Mouse (Mus musculus) hindbrain, embryonic 10.5 days (tissue): ENCODE data around the gene Rab27a. TPM values are rescaled to one million over a fixed set of nuclear protein-coding genes. Genes with fewer than 3 reads are reported as not detected.

Source experiments
- DNase-seq: peaks from one replicate; pipeline ENCODE4 v3.0.0-alpha.2; 2017; ENCODE audit warnings: low spot score
- H3K27ac ChIP-seq: fragments of 300-500 bp; sonication (generic); 2 replicates; pipeline ENCODE4 v1.5.1; 2016; ENCODE audit warnings: mild to moderate bottlenecking, moderate library complexity
- H3K27me3 ChIP-seq: fragments of 300-500 bp; sonication (generic); 2 replicates; pipeline ENCODE4 v1.6.1; 2016; ENCODE audit warnings: mild to moderate bottlenecking; ENCODE audit not compliant: poor library complexity, insufficient read depth, severe bottlenecking
- H3K36me3 ChIP-seq: fragments of 300-500 bp; sonication (generic); 2 replicates; pipeline ENCODE4 v1.6.1; 2016; ENCODE audit warnings: mild to moderate bottlenecking, moderate library complexity
- H3K4me1 ChIP-seq: fragments of 300-500 bp; sonication (generic); replicated peaks from 2 replicates; pipeline ENCODE4 v1.6.1; 2016; ENCODE audit warnings: mild to moderate bottlenecking
- H3K4me3 ChIP-seq: fragments of 300-500 bp; sonication (generic); 2 replicates; pipeline ENCODE4 v1.5.1; 2016; ENCODE audit warnings: mild to moderate bottlenecking, moderate library complexity
- H3K9me3 ChIP-seq: fragments of 300-500 bp; sonication (generic); 2 replicates; pipeline ENCODE4 v1.6.1; 2016; ENCODE audit warnings: mild to moderate bottlenecking, moderate library complexity
- WGBS: fragments of 180-500 bp; shearing (Covaris S2); methylation state at CpG from one replicate; pipeline ENCODE4 v1.1.7; 2016; 5-methylcytosine and 5-hydroxymethylcytosine counted together
- polyA plus RNA-seq: library from polyadenylated mRNA; unstranded; fragments of >200 nt; fragmentation: Nextera tagmentation; extraction: Ambion mirVana; gene quantifications from 2 replicates; pipeline ENCODE4 v1.2.1, GENCODE M21; 2016

Gene Rab27a
- polyA plus RNA-seq, 1 experiment from 2014 or later, result 1.5 TPM

- Histone ChIP-seq H3K4me3 (no peak overlapping the region), H3K4me1 (peaks cover under 1% of the 10 kb centered on the region; the same call in 1 of the 2 replicates), H3K27ac (no peak overlapping the region), H3K27me3 (no peaks in the 10 kb centered on the region), H3K9me3 (no peaks in the 10 kb centered on the region), H3K36me3 (peaks cover 68% of the 10 kb centered on the region)
- WGBS, result 92% methylated on average over 5 of the region's 5 CpGs
- DNase-seq, result no peak
Measured at GRCm38 (mm10) chr9:73020566-73021097, 24.0 kb upstream of the Rab27a start.

GRCm38 (mm10) chr9:73025818-73026636 lies 18.6 kb upstream of the Rab27a start:
- Histone ChIP-seq H3K27me3 (no peaks in the 10 kb centered on the region), H3K9me3 (no peaks in the 10 kb centered on the region), H3K36me3 (peaks cover 50% of the 10 kb centered on the region), H3K4me3 (peak overlapping the region; percentile 26), H3K27ac (peak overlapping the region; percentile 62), H3K4me1 (peaks cover 10% of the 10 kb centered on the region)
- DNase-seq, result peak; percentile 32
- 18% methylated on average over 17 of the region's 17 CpGs for WGBS

GRCm38 (mm10) chr9:73030443-73030842 lies 14.2 kb upstream of the Rab27a start:
- 95% methylated on average over 1 of the region's 1 CpGs for WGBS
- Histone ChIP-seq H3K9me3 (no peaks in the 10 kb centered on the region), H3K4me1 (peaks cover 10% of the 10 kb centered on the region), H3K36me3 (peaks cover 73% of the 10 kb centered on the region), H3K27me3 (no peaks in the 10 kb centered on the region), H3K27ac (no peak overlapping the region), H3K4me3 (no peak overlapping the region)
- no peak for DNase-seq

GRCm38 (mm10) chr9:73031421-73031820 lies 13.2 kb upstream of the Rab27a start:
- Histone ChIP-seq H3K27me3 (no peaks in the 10 kb centered on the region), H3K4me3 (no peak overlapping the region), H3K4me1 (peaks cover 2% of the 10 kb centered on the region), H3K36me3 (peaks cover 80% of the 10 kb centered on the region), H3K27ac (no peak overlapping the region), H3K9me3 (no peaks in the 10 kb centered on the region)
- WGBS, result 68% methylated on average over 4 of the region's 4 CpGs
- no peak for DNase-seq

- peaks cover 71% of the 10 kb centered on the region for H3K36me3 ChIP-seq
- H3K4me3 ChIP-seq, result no peak overlapping the region
- no peak overlapping the region for H3K27ac ChIP-seq
- 96% methylated on average over 1 of the region's 1 CpGs for WGBS
- H3K4me1 ChIP-seq, result no peaks in the 10 kb centered on the region
- DNase-seq, result no peak
- no peaks in the 10 kb centered on the region for H3K9me3 ChIP-seq
- no peaks in the 10 kb centered on the region for H3K27me3 ChIP-seq
Measured at GRCm38 (mm10) chr9:73033406-73033805, 11.2 kb upstream of the Rab27a start.

- WGBS, result under 1% methylated on average over 49 of the region's 49 CpGs
Measured at GRCm38 (mm10) chr9:73039222-73039945, 5.3 kb upstream of the Rab27a start.

GRCm38 (mm10) chr9:73040080-73040479 lies 4.6 kb upstream of the Rab27a start, which contains the start of gene Pigb:
TSS of gene Pigb (minus strand) at chr9:73040378.
- no peak for DNase-seq
- 37% methylated on average over 6 of the region's 6 CpGs for whole genome bisulfite sequencing
- no peaks in the 10 kb centered on the region for H3K9me3 ChIP-seq
- H3K27ac ChIP-seq, result peak within 1 kb of the TSS; percentile 92
- H3K4me1 ChIP-seq, result peaks cover 24% of the 10 kb centered on the region
- peak within 1 kb of the TSS; percentile 86 for H3K4me3 ChIP-seq
- H3K36me3 ChIP-seq, result peaks cover 9% of the 10 kb centered on the region; the same call in 1 of the 2 replicates
- peaks cover 7% of the 10 kb centered on the region for H3K27me3 ChIP-seq

More at GRCm38 (mm10) chr9:73039222-73039945, 5.3 kb upstream of the Rab27a start:
- H3K27ac ChIP-seq, result peak overlapping the region; percentile 92
- peak overlapping the region; percentile 86 for H3K4me3 ChIP-seq
- no peaks in the 10 kb centered on the region for H3K9me3 ChIP-seq
- no peaks in the 10 kb centered on the region for H3K27me3 ChIP-seq
- H3K36me3 ChIP-seq, result peaks cover 16% of the 10 kb centered on the region
- DNase-seq, result peak; percentile 93
- peaks cover 17% of the 10 kb centered on the region for H3K4me1 ChIP-seq

- peaks cover 16% of the 10 kb centered on the region for H3K27me3 ChIP-seq
- DNase-seq, result peak; percentile 21
- H3K4me3 ChIP-seq, result peak overlapping the region; percentile 59
- H3K9me3 ChIP-seq, result no peaks in the 10 kb centered on the region
- WGBS, result 14% methylated on average over 7 of the region's 7 CpGs
- H3K27ac ChIP-seq, result peak overlapping the region; percentile 57
- H3K4me1 ChIP-seq, result peaks cover 27% of the 10 kb centered on the region
- H3K36me3 ChIP-seq, result no peaks in the 10 kb centered on the region
Measured at GRCm38 (mm10) chr9:73045204-73045603, 550 bp downstream of the Rab27a start.

- Histone ChIP-seq H3K36me3 (no peaks in the 10 kb centered on the region), H3K27me3 (peaks cover 16% of the 10 kb centered on the region), H3K9me3 (no peaks in the 10 kb centered on the region), H3K4me1 (peaks cover 24% of the 10 kb centered on the region), H3K4me3 (peak overlapping the region; percentile 59; the same call in 1 of the 2 replicates), H3K27ac (no peak overlapping the region)
- DNase-seq, result no peak
- 71% methylated on average over 10 of the region's 10 CpGs for whole genome bisulfite sequencing
Measured at GRCm38 (mm10) chr9:73045711-73046110, 1.1 kb downstream of the Rab27a start.

- WGBS, result 88% methylated on average over 2 of the region's 2 CpGs
- Histone ChIP-seq H3K36me3 (no peaks in the 10 kb centered on the region), H3K27me3 (peaks cover 16% of the 10 kb centered on the region), H3K4me1 (peaks cover 27% of the 10 kb centered on the region), H3K27ac (no peak overlapping the region), H3K9me3 (no peaks in the 10 kb centered on the region), H3K4me3 (no peak overlapping the region)
- DNase-seq, result no peak
Measured at GRCm38 (mm10) chr9:73047906-73048305, 3.3 kb downstream of the Rab27a start.

- H3K4me3 ChIP-seq, result no peak overlapping the region
- H3K27me3 ChIP-seq, result peaks cover 16% of the 10 kb centered on the region
- no peaks in the 10 kb centered on the region for H3K9me3 ChIP-seq
- DNase-seq, result no peak
- no peak overlapping the region for H3K27ac ChIP-seq
- no peaks in the 10 kb centered on the region for H3K36me3 ChIP-seq
- WGBS, result 16% methylated on average over 4 of the region's 4 CpGs
- peaks cover 27% of the 10 kb centered on the region for H3K4me1 ChIP-seq
Measured at GRCm38 (mm10) chr9:73048927-73049326, 4.3 kb downstream of the Rab27a start.

GRCm38 (mm10) chr9:73049833-73050232 lies 5.2 kb downstream of the Rab27a start:
- H3K27me3 ChIP-seq, result peaks cover 11% of the 10 kb centered on the region
- no peak overlapping the region for H3K27ac ChIP-seq
- H3K4me1 ChIP-seq, result peaks cover 19% of the 10 kb centered on the region
- DNase-seq, result no peak
- H3K9me3 ChIP-seq, result no peaks in the 10 kb centered on the region
- H3K36me3 ChIP-seq, result no peaks in the 10 kb centered on the region
- H3K4me3 ChIP-seq, result no peak overlapping the region
- WGBS, result 81% methylated on average over 5 of the region's 5 CpGs
